Mouse (Mus musculus) spleen, adult 2 months (tissue): Measurements from ENCODE around the gene Mgat4a.

ENCODE experiments used
- CTCF ChIP-seq: fragments of 200-500 bp; IDR thresholded peaks from 2 replicates; pipeline ENCODE4 v1.5.1; 2011; ENCODE audit warnings: mild to moderate bottlenecking, inconsistent platforms; ENCODE audit not compliant: insufficient read depth, insufficient read length, insufficient replicate concordance; ENCODE audit errors: extremely low read depth
- POLR2A ChIP-seq: fragments of 200-500 bp; IDR thresholded peaks from 2 replicates; pipeline ENCODE4 v1.6.1; 2011; ENCODE audit warnings: low read depth, low read length, inconsistent platforms

DNA sequence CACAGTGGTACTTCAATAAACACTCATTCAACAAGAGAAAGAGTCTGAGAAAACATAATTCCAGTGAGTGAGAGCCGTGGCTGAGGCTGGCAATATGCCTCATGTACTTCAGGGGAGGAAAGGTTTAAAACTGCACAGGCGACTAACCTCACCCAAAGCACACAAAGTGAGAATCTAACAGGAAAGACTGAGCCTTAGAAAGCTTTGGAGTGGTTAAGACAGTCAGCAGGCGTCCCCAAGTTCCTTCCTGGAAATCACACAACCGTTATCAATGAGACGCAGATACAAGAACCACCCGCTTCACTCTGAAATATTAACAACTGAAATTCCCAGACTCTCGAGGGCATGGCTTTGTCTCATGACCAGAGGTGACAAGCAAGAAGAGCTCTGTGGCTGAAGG lies 62.4 kb downstream of the Mgat4a start:
- no peak for TF ChIP-seq CTCF
- TF ChIP-seq POLR2A, result no peak
